Mouse (Mus musculus): Measurements from ENCODE around the gene Yaf2. TPM values are rescaled to one million over a fixed set of nuclear protein-coding genes. Genes with fewer than 3 reads are reported as not detected.

Yaf2 gene
- polyA plus RNA-seq, 2 experiments, result 39.3 to 60.4 TPM

- no peaks in the 10 kb centered on the region for H3K27me3 ChIP-seq (ENCODE audit: control insufficient read depth, insufficient read depth, low read length)
- ATAC-seq (ENCODE audit: low FRiP score, low read depth), result peak; percentile 98
- DNase-seq (ENCODE audit: low spot score), result peak; percentile 95
- H3K27ac ChIP-seq (replicated peaks; ENCODE audit: low read depth, low read length), result peak within 1 kb of the TSS; percentile 87
- H3K4me1 ChIP-seq (ENCODE audit: control insufficient read depth, insufficient read depth, low read length), result peaks cover 27% of the 10 kb centered on the region
- H3K4me2 ChIP-seq (replicated peaks; ENCODE audit: low read depth, low read length, severe bottlenecking), result peak within 1 kb of the TSS; percentile 73
- H3K9me3 ChIP-seq (ENCODE audit: control insufficient read depth, low read length), result no peaks in the 10 kb centered on the region
- under 1% methylated on average over 48 of the region's 93 CpGs for WGBS
- 0 out of 2 replicates have a peak, but pooled peaks cover 6% of the 10 kb centered on the region for H3K36me3 ChIP-seq (ENCODE audit: control insufficient read depth, insufficient read depth, low read length)
- peak within 1 kb of the TSS; percentile 76 for H3K4me3 ChIP-seq (replicated peaks; ENCODE audit: low read length)
- peak within 1 kb of the TSS; percentile 84 for H3K9ac ChIP-seq (ENCODE audit: low read depth, low read length, severe bottlenecking)
- TF ChIP-seq POLR2A (IDR thresholded peaks at IDR 0.05; ENCODE audit: borderline replicate concordance, extremely low read depth, insufficient read depth, insufficient read length), result peak; percentile 38; the same call in 1 of the 2 replicates
Observed at GRCm38 (mm10) chr15:93274679-93275583, 61.8 kb downstream of the Yaf2 start, which contains the start of gene Gxylt1. Gene Gxylt1, minus strand, starts transcription at chr15:93275179.

- Histone ChIP-seq H3K36me3 (ENCODE audit: control insufficient read depth, insufficient read depth, low read length) (0 out of 2 replicates have a peak, but pooled peaks cover 3% of the 10 kb centered on the region), H3K9ac (ENCODE audit: low read depth, low read length, severe bottlenecking) (peak overlapping the region; percentile 84), H3K27ac (replicated peaks; ENCODE audit: low read depth, low read length) (peak overlapping the region; percentile 87), H3K4me2 (replicated peaks; ENCODE audit: low read depth, low read length, severe bottlenecking) (peak overlapping the region; percentile 73), H3K9me3 (ENCODE audit: control insufficient read depth, low read length) (no peaks in the 10 kb centered on the region), H3K4me1 (ENCODE audit: control insufficient read depth, insufficient read depth, low read length) (peaks cover 28% of the 10 kb centered on the region), H3K4me3 (replicated peaks; ENCODE audit: low read length) (peak overlapping the region; percentile 76), H3K27me3 (ENCODE audit: control insufficient read depth, insufficient read depth, low read length) (no peaks in the 10 kb centered on the region)
- no peak for DNase-seq (ENCODE audit: low spot score)
- ATAC-seq (ENCODE audit: low FRiP score, low read depth), result no peak
- no peak for TF ChIP-seq POLR2A (IDR thresholded peaks at IDR 0.05; ENCODE audit: borderline replicate concordance, extremely low read depth, insufficient read depth, insufficient read length)
- WGBS, result 45% methylated on average over 19 of the region's 19 CpGs
Observed at GRCm38 (mm10) chr15:93273788-93274678, 62.7 kb downstream of the Yaf2 start.

GRCm38 (mm10) chr15:93272948-93273347, 63.8 kb downstream of the Yaf2 start:
- Histone ChIP-seq H3K4me3 (replicated peaks; ENCODE audit: low read length) (no peak overlapping the region), H3K4me2 (replicated peaks; ENCODE audit: low read depth, low read length, severe bottlenecking) (peak overlapping the region; percentile 73), H3K27ac (replicated peaks; ENCODE audit: low read depth, low read length) (no peak overlapping the region), H3K4me1 (ENCODE audit: control insufficient read depth, insufficient read depth, low read length) (peaks cover 28% of the 10 kb centered on the region), H3K9ac (ENCODE audit: low read depth, low read length, severe bottlenecking) (no peak overlapping the region), H3K36me3 (ENCODE audit: control insufficient read depth, insufficient read depth, low read length) (0 out of 2 replicates have a peak, but pooled peaks cover 3% of the 10 kb centered on the region), H3K27me3 (ENCODE audit: control insufficient read depth, insufficient read depth, low read length) (no peaks in the 10 kb centered on the region), H3K9me3 (ENCODE audit: control insufficient read depth, low read length) (no peaks in the 10 kb centered on the region)
- no peak for DNase-seq (ENCODE audit: low spot score)
- ATAC-seq (ENCODE audit: low FRiP score, low read depth), result no peak
- TF ChIP-seq POLR2A (IDR thresholded peaks at IDR 0.05; ENCODE audit: borderline replicate concordance, extremely low read depth, insufficient read depth, insufficient read length), result no peak
- WGBS, result 86% methylated on average over 9 of the region's 9 CpGs

- Histone ChIP-seq H3K4me1 (ENCODE audit: control insufficient read depth, insufficient read depth, low read length) (peaks cover 20% of the 10 kb centered on the region), H3K4me3 (replicated peaks; ENCODE audit: low read length) (no peak overlapping the region), H3K36me3 (ENCODE audit: control insufficient read depth, insufficient read depth, low read length) (0 out of 2 replicates have a peak, but pooled peaks cover 3% of the 10 kb centered on the region), H3K27ac (replicated peaks; ENCODE audit: low read depth, low read length) (no peak overlapping the region), H3K4me2 (replicated peaks; ENCODE audit: low read depth, low read length, severe bottlenecking) (no peak overlapping the region), H3K9ac (ENCODE audit: low read depth, low read length, severe bottlenecking) (no peak overlapping the region), H3K27me3 (ENCODE audit: control insufficient read depth, insufficient read depth, low read length) (no peaks in the 10 kb centered on the region), H3K9me3 (ENCODE audit: control insufficient read depth, low read length) (no peaks in the 10 kb centered on the region)
- TF ChIP-seq POLR2A (IDR thresholded peaks at IDR 0.05; ENCODE audit: borderline replicate concordance, extremely low read depth, insufficient read depth, insufficient read length), result no peak
- 75% methylated on average over 9 of the region's 9 CpGs for WGBS
- DNase-seq (ENCODE audit: low spot score), result no peak
- no peak for ATAC-seq (ENCODE audit: low FRiP score, low read depth)
Observed at GRCm38 (mm10) chr15:93270289-93270855, 66.4 kb downstream of the Yaf2 start.

All from limb, embryonic 14.5 days (tissue).